Mouse (Mus musculus): ENCODE measurements around the gene Agrp.

The Agrp gene

DNA sequence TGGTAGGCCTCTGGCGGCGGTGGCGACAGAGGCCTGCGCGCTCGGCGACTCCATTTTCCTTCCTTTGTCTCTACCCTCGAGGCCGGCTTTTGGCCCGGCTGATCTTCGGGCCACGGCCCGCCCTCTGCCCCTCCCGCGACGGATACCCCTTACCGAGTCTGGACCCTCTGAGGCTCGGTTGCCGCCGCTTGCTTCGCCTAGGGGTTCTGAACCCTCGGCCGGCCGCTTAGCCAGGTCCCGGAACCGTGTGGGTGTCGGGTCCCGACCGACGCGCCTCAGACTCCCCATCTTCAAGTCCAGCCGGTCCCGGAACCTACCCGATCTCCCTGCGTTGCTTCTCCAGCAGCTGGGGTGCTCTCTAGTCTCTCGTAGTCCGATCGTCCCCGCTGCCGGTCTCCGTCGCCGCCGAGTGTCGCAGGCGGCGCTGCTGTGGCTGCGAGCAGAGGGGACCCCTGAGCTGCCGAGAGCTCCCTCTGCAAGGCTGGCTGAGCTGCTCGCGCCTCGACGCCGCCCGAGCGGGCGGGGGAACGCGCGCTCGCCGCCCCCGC lies at the start of gene Agrp:
TSS of gene Agrp (minus strand) at position 431 of the 548 bp plus-strand sequence.
- DNase-seq (ENCODE audit: low spot score in 2 of 2), result peak in 1 of 2 experiments; percentile 57

DNA sequence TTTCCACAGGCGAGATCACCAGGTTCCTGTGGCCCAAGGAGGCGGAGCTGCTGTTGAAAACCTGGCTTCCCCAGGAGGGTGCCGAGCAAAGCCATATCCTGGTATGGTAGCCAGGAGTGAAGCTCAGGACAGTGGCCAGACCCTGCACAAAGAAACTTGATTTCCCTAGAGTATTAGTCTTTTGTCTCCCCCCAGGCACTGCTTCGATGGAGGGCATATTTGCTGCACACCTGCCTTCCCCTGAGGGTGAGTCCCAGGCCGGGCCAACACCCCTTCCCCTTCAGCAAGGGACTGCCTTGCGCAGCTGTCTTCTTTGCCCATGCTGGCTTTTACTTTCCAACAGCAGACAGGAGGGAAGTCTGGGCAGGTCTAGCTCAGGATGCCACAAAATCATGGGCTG lies 49.4 kb upstream of the Agrp start:
- DNase-seq (ENCODE audit: low spot score in 2 of 2), result no peak

DNA sequence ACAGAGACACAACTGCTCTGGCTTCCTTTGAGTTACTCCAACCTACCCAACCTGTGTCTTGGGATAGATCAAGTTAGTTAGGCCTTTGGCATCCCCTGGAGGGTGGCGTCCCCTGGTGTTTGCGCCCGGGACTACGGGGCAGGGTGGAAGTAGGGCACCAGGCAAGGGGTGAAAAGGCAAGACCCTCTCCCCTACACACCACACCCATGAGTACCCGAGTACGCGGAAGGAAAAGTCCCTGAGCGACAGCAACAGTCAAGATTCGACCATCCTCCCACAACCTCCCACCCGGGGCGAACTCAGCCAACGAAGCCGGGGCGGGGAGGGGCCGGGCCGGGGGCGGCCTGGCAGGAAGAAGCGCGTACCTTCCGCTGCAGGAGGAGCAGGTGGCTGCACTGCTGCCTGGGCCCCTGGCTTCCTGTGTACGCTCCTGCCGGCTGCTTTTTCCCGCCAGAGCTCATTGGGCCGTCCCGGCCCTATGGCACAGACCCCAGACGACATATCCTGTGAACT lies 48.7 kb upstream of the Agrp start, which contains the start of gene Carmil2:
TSS of gene Carmil2 (plus strand) at position 479 of the 513 bp plus-strand sequence.
- DNase-seq (ENCODE audit: low spot score in 2 of 2), result peak; percentile 70 to 82

DNA sequence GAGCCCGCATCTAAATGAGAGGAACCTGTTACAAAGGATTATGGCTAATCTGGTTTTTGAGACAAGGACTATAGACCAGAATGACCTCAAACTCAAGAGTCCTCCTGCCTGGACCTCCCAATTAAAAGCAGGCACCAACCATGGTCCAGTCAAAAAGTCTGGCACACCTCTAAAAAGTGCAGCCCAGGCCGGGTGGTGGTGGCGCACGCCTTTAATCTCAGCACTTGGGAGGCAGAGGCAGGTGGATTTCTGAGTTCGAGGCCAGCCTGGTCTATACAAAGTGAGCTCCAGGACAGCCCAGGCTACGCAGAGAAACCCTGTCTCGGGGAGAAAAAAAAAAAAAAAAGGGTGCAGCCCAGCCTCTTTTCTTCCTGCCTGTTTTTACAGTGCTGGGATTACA lies 48.1 kb upstream of the Agrp start:
- DNase-seq (ENCODE audit: low spot score in 2 of 2), result no peak

GRCm38 (mm10) chr8:105677891-105678290 lies 40.7 kb upstream of the Agrp start:
- DNase-seq (ENCODE audit: low spot score in 2 of 2), result no peak

GRCm38 (mm10) chr8:105661167-105661566 lies 24.0 kb upstream of the Agrp start:
- no peak for DNase-seq (ENCODE audit: low spot score in 2 of 2)

DNA sequence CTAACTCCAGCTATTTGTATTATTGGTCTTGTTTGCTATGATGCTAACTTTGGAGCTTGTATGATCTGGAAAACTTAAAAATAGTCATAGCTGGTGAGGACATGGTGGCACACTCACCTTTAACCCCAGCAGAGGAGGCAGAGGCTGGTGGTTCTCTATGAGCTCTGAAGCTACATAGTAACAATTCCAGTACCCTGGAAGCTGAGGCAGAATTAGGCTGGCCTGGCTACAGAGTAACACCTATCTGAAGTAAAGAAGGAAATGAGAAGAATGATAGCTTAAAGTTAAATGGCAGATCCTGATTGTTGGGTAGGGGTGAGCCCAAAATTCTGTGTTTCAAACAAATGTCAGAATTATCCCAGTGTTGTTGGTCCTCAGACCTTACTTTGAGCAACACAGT lies 20.4 kb upstream of the Agrp start:
- no peak for DNase-seq (ENCODE audit: low spot score in 2 of 2)

DNA sequence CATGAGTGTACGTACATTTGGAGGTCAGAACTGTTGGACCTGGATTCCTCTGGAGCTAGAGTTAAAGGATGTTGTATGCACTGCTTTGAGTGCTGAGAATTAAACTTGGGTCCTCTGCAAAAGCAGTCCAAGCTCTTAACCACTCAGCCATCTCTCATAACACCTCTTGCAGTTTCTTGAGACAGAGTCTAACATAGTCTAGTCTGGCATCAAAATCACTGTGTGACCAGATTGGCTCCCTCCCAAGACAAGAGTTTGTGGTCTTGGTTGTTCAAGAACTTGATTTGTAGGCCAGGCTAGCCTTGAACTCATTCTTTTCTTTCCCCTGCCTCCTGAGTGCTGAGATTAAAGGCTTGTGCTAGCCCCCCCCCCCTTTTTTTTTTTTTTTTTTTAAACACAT lies 11.7 kb upstream of the Agrp start:
- DNase-seq (ENCODE audit: low spot score in 2 of 2), result no peak

DNA sequence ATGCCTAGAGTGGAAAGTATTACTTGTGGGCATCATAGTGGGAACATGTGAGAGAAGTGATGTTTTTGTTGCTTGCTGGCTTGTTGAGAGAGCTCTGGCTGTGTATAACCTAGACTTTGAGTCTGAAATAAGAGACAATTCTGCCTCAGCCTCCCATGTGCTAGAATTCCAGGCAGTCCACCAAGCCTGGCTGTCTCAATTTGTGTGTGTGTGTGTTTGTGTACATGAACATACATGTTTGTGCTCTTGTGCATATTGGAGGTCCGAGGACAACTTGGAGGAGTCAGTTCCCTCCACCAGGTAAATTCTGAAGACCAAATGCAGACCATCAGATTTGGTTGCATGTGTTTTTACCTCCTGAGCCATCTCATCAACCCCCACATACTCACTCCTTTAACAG lies 8.0 kb upstream of the Agrp start:
- DNase-seq (ENCODE audit: low spot score in 2 of 2), result no peak

GRCm38 (mm10) chr8:105640511-105640910 lies 3.3 kb upstream of the Agrp start:
- no peak for DNase-seq (ENCODE audit: low spot score in 2 of 2)

- no peak for DNase-seq (ENCODE audit: low spot score in 2 of 2)
Observed at GRCm38 (mm10) chr8:105639835-105640234, 2.6 kb upstream of the Agrp start.

DNA sequence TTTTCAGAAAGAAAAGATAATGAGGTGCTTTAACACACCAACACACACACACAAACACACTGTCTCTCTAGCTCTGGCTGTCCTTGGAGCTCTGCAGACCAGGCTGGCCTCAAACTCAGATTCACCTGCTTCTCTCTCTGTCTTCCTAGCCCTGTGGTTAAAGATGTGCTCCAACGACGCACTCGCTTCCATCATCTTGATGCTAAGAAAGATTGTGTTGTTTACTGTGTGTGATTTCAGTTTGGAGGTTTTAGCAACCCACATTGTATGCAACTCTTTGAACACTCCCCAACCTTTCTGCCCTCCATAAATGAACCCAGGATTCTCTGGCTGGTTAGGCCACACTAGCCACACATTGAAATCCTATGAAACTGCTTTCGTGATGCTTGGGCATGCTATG lies 1.3 kb upstream of the Agrp start:
- DNase-seq (ENCODE audit: low spot score in 2 of 2), result no peak

- DNase-seq (ENCODE audit: low spot score in 2 of 2), result no peak
Observed at GRCm38 (mm10) chr8:105637601-105638041, 428 bp upstream of the Agrp start.

DNA sequence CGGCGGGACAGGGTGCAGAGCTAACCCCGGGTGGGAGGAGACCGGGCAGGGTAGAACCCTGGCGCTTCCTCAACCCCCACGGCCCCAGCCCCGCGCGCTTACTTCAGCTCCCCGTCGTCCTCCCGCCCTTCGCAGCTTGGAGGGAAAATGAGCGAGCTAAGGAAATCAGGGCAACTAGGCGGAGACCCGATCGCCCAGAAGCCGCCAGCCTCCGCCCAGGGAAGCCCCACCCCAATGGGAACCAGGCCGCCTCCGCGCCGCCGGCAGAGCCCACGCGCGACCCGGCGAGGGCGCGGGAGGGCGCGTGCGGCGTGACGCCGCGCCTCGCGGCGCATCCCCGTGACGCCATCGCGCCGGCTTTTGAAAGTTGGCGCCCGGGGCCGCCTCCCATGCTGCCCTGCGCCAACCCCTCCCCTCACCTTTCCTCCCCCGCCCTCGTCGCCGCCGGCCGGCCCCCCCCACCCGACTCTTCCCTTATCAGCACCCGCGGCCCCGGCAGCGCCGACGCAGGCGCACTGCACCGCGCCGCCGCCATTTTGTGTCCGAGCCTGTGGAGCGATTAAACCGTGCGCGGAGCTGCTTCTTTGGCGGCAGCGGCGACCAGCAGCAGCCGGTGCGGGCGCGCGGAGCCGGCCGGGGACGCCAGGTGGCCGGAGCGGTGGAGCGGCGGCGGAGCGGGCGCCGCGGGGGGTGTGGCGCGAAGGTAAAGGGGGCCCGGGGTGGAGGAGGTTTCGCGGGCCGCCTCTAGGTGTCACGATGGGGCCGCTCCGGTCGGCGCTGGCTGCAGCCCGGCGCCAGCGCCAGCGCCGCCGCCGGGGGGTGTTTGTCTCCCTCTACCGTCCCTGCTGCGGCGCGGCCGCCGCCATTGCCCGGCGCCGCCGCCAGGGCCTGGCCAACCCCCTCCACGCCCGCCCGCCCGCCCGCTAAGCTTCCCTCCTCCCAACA lies 903 bp downstream of the Agrp start, which contains the start of gene Ctcf:
TSS of gene Ctcf (plus strand) at position 551 of the 945 bp plus-strand sequence.
- peak; percentile 83 to 86 for DNase-seq (ENCODE audit: low spot score in 2 of 2)

GRCm38 (mm10) chr8:105635481-105635880 lies 1.7 kb downstream of the Agrp start:
- DNase-seq (ENCODE audit: low spot score in 2 of 2), result no peak

GRCm38 (mm10) chr8:105634771-105635458 lies 2.3 kb downstream of the Agrp start:
- DNase-seq (ENCODE audit: low spot score in 2 of 2), result no peak

DNA sequence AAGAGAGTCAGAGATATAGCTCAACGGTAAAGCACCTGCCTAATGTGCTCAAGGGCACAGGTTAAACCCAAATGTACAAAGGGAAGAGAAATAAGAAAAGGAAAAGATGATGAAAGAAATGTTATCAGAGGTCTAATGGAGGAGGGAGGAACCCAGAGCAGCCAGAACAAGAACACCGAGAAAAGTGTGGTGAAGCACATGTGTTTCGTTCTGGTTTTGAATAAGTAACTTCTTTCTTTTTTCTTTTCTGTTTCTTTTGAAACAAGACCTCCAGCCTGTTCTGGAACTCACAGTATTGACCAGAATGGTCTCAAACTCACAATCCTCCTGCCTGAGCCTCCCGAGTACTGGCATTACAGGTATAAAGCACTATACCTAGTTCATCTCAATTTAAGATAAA lies 7.9 kb downstream of the Agrp start:
- no peak for DNase-seq (ENCODE audit: low spot score in 2 of 2)

DNA sequence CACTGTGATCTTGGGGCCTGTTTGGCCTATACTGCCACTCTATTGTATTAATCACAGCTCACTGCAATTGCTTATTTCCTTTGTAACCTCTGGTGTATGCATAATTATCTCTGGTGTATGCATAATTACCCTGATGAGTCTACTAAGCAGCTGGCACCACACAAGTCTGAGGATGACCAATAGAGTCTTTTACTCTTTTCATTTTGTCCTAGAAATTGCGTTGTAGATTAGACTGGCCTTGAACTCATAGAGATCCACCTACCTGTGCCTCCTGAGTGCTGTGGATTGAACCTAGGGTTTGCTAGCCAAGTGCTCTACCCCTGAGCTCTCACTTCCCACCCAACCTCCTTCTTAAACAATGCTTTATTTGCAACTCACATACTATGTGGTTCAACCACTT lies 11.1 kb downstream of the Agrp start:
- no peak for DNase-seq (ENCODE audit: low spot score in 2 of 2)

DNA sequence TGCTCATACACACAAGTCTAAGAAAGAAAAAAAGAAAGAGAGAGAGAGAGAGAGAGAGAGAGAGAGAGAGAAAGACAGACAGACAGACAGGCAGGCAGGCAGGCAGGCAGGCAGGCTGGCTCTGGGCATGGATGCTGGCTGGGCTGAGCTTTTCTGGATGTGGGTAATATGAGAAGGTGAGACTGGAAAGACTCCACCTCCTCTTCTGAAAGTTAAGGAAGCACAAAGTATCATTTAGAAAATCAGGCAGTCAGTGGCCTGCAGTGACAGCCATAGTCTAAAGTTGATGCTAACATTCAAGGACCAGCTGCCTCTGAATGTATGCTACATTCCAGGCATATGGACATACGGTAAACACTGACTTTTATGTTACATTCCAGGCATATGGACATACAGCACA lies 12.4 kb downstream of the Agrp start:
- DNase-seq (ENCODE audit: low spot score in 2 of 2), result no peak

GRCm38 (mm10) chr8:105624401-105624800 lies 12.8 kb downstream of the Agrp start:
- DNase-seq (ENCODE audit: low spot score in 2 of 2), result no peak

- DNase-seq (ENCODE audit: low spot score in 2 of 2), result no peak
Observed at GRCm38 (mm10) chr8:105623679-105624245, 13.4 kb downstream of the Agrp start.

GRCm38 (mm10) chr8:105623118-105623517 lies 14.1 kb downstream of the Agrp start:
- DNase-seq (ENCODE audit: low spot score in 2 of 2), result peak; percentile 51 to 62

Data from spleen, postnatal 14 days (tissue).